Mouse (Mus musculus): ENCODE data around the gene Hs6st3. TPM values are rescaled to one million over a fixed set of nuclear protein-coding genes. Genes with fewer than 3 reads are reported as not detected.

Gene Hs6st3
- polyA plus RNA-seq, 1 experiment from 2014 or later = 0.45 TPM

DNA sequence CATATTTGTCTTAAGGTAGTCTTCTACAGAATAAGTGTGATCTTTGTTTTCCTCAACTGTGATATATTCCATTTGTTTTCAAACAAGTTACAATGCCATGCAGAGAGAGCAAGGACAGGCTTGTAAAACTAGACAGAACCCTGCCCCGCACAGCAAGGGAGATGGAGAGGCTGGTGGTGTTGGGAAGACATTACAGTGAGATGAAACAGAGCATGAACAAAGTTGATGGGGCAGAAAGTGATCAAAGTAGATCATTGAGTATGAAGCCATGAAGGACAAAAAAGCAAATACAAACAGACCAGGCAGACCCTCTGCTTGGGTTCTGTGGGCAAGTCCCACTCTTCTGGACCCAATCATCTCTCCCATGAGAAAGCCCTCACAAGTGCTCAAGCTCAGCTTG, 781.0 kb downstream of the Hs6st3 start:
- H3K27ac ChIP-seq (ENCODE audit: low read depth, low read length) = peak overlapping the region; percentile 65; the same call in 1 of the 2 replicates
- peak; percentile 79 for ATAC-seq (ENCODE audit: low FRiP score, low TSS enrichment)
- no peaks in the 10 kb centered on the region for H3K36me3 ChIP-seq (ENCODE audit: control insufficient read depth, insufficient read depth, low read length)
- WGBS = 30% methylated on average over 1 of the region's 1 CpGs
- H3K9me3 ChIP-seq (ENCODE audit: control insufficient read depth, low read length) = no peaks in the 10 kb centered on the region; the same call in 1 of the 2 replicates
- H3K9ac ChIP-seq (ENCODE audit: low read depth, low read length) = no peak overlapping the region
- H3K27me3 ChIP-seq (ENCODE audit: control insufficient read depth, insufficient read depth, low read length) = no peaks in the 10 kb centered on the region
- H3K4me1 ChIP-seq (ENCODE audit: control insufficient read depth, insufficient read depth, low read length) = peaks cover 10% of the 10 kb centered on the region; the same call in 1 of the 2 replicates
- H3K4me3 ChIP-seq (ENCODE audit: low read length) = no peak overlapping the region
- peak overlapping the region; percentile 2; the same call in 1 of the 2 replicates for H3K4me2 ChIP-seq (replicated peaks; ENCODE audit: low read depth, low read length)

Other genes with a start within 250 kb of the Hs6st3 start
- gene Dzip1, start 212.9 kb upstream of the Hs6st3 start, polyA plus RNA-seq (2014; fragmentation: Nextera tagmentation; extraction: Ambion mirVana) = 21.4 and 26.7 TPM in 2 replicates
- gene Dnajc3, start 200.4 kb upstream of the Hs6st3 start, polyA plus RNA-seq (2014; fragmentation: Nextera tagmentation; extraction: Ambion mirVana) = 35.3 and 46.7 TPM in 2 replicates
- gene Uggt2, start 38.9 kb upstream of the Hs6st3 start, polyA plus RNA-seq (2014; fragmentation: Nextera tagmentation; extraction: Ambion mirVana) = 12.5 and 18.1 TPM in 2 replicates

All from kidney, embryonic 14.5 days (tissue).